Mouse (Mus musculus) heart, embryonic 14.5 days (tissue): ENCODE data around the gene Tldc1. TPM values are rescaled to one million over a fixed set of nuclear protein-coding genes. Genes with fewer than 3 reads are reported as not detected.

ENCODE experiments used
- ATAC-seq: fragments of 200-750 bp; cut with Nextera tagmentation; 2 replicates; pipeline ENCODE4 v1.8.0; 2017; ENCODE audit warnings: low read depth, moderate TSS enrichment; ENCODE audit not compliant: insufficient number of reproducible peaks, insufficient read depth, low FRiP score
- H3K27ac ChIP-seq, 2 experiments: fragments of 200-500 bp in 1 of 2; fragments of 300-500 bp in 1 of 2; sonication (generic) in 1 of 2; replicated peaks in 1 of 2; 2 replicates each; pipeline ENCODE4 v1.5.1; 2012 to 2014; ENCODE audit warnings: low read depth in 2 of 2, low read length in 2 of 2, control low read depth in 1 of 2, mild to moderate bottlenecking in 1 of 2, mixed read lengths in 1 of 2; ENCODE audit not compliant: control insufficient read depth in 1 of 2, insufficient read depth in 1 of 2
- H3K27me3 ChIP-seq: fragments of 300-500 bp; sonication (generic); 2 replicates; pipeline ENCODE4 v1.6.1; 2014; ENCODE audit warnings: mild to moderate bottlenecking, low read length, control low read depth; ENCODE audit not compliant: control insufficient read depth, insufficient read depth
- H3K36me3 ChIP-seq: fragments of 300-500 bp; sonication (generic); 2 replicates; pipeline ENCODE4 v1.6.1; 2014; ENCODE audit warnings: mild to moderate bottlenecking, control low read depth, low read length, mixed read lengths; ENCODE audit not compliant: control insufficient read depth, insufficient read depth
- H3K4me1 ChIP-seq, 2 experiments: fragments of 200-500 bp in 1 of 2; fragments of 300-500 bp in 1 of 2; sonication (generic) in 1 of 2; 2 replicates each; pipeline ENCODE4 v1.6.1; 2012 to 2014; ENCODE audit warnings: low read length in 2 of 2, control low read depth in 1 of 2, mixed read lengths in 1 of 2; ENCODE audit not compliant: control insufficient read depth in 2 of 2, insufficient read depth in 2 of 2
- H3K4me2 ChIP-seq: fragments of 300-500 bp; sonication (generic); 2 replicates; pipeline ENCODE4 v1.6.1; 2014; ENCODE audit warnings: mild to moderate bottlenecking, low read length
- H3K4me3 ChIP-seq, 2 experiments: fragments of 200-500 bp in 1 of 2; fragments of 300-500 bp in 1 of 2; sonication (generic) in 1 of 2; 2 replicates each; pipeline ENCODE4 v1.5.1; 2012 to 2014; ENCODE audit warnings: low read length in 2 of 2, mild to moderate bottlenecking in 2 of 2, control low read depth in 1 of 2, low read depth in 1 of 2, moderate library complexity in 1 of 2; ENCODE audit not compliant: control insufficient read depth in 1 of 2, insufficient read depth in 1 of 2
- H3K9ac ChIP-seq: fragments of 300-500 bp; sonication (generic); 2 replicates; pipeline ENCODE4 v1.6.1; 2014; ENCODE audit warnings: mild to moderate bottlenecking, low read length
- H3K9me3 ChIP-seq: fragments of 300-500 bp; sonication (generic); 2 replicates; pipeline ENCODE4 v1.6.1; 2016; ENCODE audit warnings: low read length, control low read depth; ENCODE audit not compliant: control insufficient read depth
- WGBS: fragments of 180-500 bp; shearing (Covaris S2); extraction: QIAGEN DNeasy Blood & Tissue Kit; methylation state at CpG from one replicate; pipeline ENCODE4 v1.1.7; 2014; 5-methylcytosine and 5-hydroxymethylcytosine counted together
- polyA plus RNA-seq: library from polyadenylated mRNA; unstranded; fragments of >200 nt; fragmentation: Nextera tagmentation; extraction: Ambion mirVana; gene quantifications from 2 replicates; pipeline ENCODE4 v1.2.1, GENCODE M21; 2014

Gene Tldc1
- polyA plus RNA-seq, 1 experiment from 2014 or later: 11.4 TPM

- ATAC-seq: no peak
- Histone ChIP-seq H3K27ac (no peak overlapping the region), H3K9ac (no peak overlapping the region), H3K4me2 (no peak overlapping the region), H3K36me3 (no peaks in the 10 kb centered on the region), H3K4me3 (no peak overlapping the region), H3K4me1 (peaks cover 5 to 9% of the 10 kb centered on the region in 2 experiments; a peak in 3 of 4 replicates), H3K27me3 (no peaks in the 10 kb centered on the region), H3K9me3 (no peaks in the 10 kb centered on the region)
- 24% methylated on average over 4 of the region's 4 CpGs for WGBS
These were observed 23.0 kb upstream of the Tldc1 start for GRCm38 (mm10) chr8:119801168-119801567.

GRCm38 (mm10) chr8:119798965-119799264 is 20.7 kb upstream of the Tldc1 start:
- 68% methylated on average over 2 of the region's 2 CpGs for WGBS
- Histone ChIP-seq H3K4me1 (peaks cover 5 to 9% of the 10 kb centered on the region in 2 experiments; a peak in 3 of 4 replicates), H3K36me3 (no peaks in the 10 kb centered on the region), H3K9ac (no peak overlapping the region), H3K4me3 (no peak overlapping the region), H3K27ac (no peak overlapping the region), H3K9me3 (no peaks in the 10 kb centered on the region), H3K4me2 (peak overlapping the region; percentile 44; the same call in 1 of the 2 replicates), H3K27me3 (no peaks in the 10 kb centered on the region)
- ATAC-seq: no peak

- Histone ChIP-seq H3K9ac (peak overlapping the region; percentile 11; the same call in 1 of the 2 replicates), H3K27me3 (no peaks in the 10 kb centered on the region), H3K36me3 (no peaks in the 10 kb centered on the region), H3K27ac (no peak overlapping the region), H3K4me2 (peak overlapping the region; percentile 44), H3K9me3 (no peaks in the 10 kb centered on the region), H3K4me1 (peaks cover 5 to 9% of the 10 kb centered on the region in 2 experiments; a peak in 3 of 4 replicates), H3K4me3 (no peak overlapping the region)
- ATAC-seq: no peak; the same call in 1 of the 2 replicates
- 12% methylated on average over 15 of the region's 15 CpGs for WGBS
These were observed 20.2 kb upstream of the Tldc1 start for GRCm38 (mm10) chr8:119798170-119798964.

GRCm38 (mm10) chr8:119795651-119796050 is 17.4 kb upstream of the Tldc1 start:
- 81% methylated on average over 3 of the region's 3 CpGs for WGBS

GRCm38 (mm10) chr8:119794689-119795088 is 16.5 kb upstream of the Tldc1 start:
- no peak for ATAC-seq
- 48% methylated on average over 7 of the region's 7 CpGs for WGBS
- H3K4me3 ChIP-seq: no peak overlapping the region
- H3K9me3 ChIP-seq: no peaks in the 10 kb centered on the region
- no peak overlapping the region for H3K4me2 ChIP-seq
- no peak overlapping the region for H3K9ac ChIP-seq
- peaks cover 14 to 21% of the 10 kb centered on the region in 2 experiments for H3K4me1 ChIP-seq
- no peaks in the 10 kb centered on the region for H3K36me3 ChIP-seq
- H3K27me3 ChIP-seq: no peaks in the 10 kb centered on the region
- H3K27ac ChIP-seq: no peak overlapping the region

More at GRCm38 (mm10) chr8:119795651-119796050, 17.4 kb upstream of the Tldc1 start:
- Histone ChIP-seq H3K27ac (no peak overlapping the region), H3K9ac (no peak overlapping the region), H3K4me3 (no peak overlapping the region), H3K36me3 (no peaks in the 10 kb centered on the region), H3K4me1 (peaks cover 14 to 21% of the 10 kb centered on the region in 2 experiments), H3K27me3 (no peaks in the 10 kb centered on the region), H3K4me2 (no peak overlapping the region), H3K9me3 (no peaks in the 10 kb centered on the region)
- no peak for ATAC-seq

GRCm38 (mm10) chr8:119791804-119792704 is 13.8 kb upstream of the Tldc1 start:
- WGBS: 42% methylated on average over 16 of the region's 16 CpGs
- peak overlapping the region; percentile 17 to 21; a peak in 3 of 4 replicates for H3K27ac ChIP-seq
- H3K36me3 ChIP-seq: no peaks in the 10 kb centered on the region
- H3K4me1 ChIP-seq: peaks cover 9 to 13% of the 10 kb centered on the region in 2 experiments
- no peak overlapping the region for H3K4me3 ChIP-seq
- ATAC-seq: no peak
- H3K27me3 ChIP-seq: no peaks in the 10 kb centered on the region
- no peak overlapping the region for H3K9ac ChIP-seq
- H3K4me2 ChIP-seq: no peak overlapping the region
- H3K9me3 ChIP-seq: no peaks in the 10 kb centered on the region

- no peaks in the 10 kb centered on the region for H3K27me3 ChIP-seq
- H3K4me2 ChIP-seq: no peak overlapping the region
- WGBS: 87% methylated on average over 7 of the region's 7 CpGs
- H3K4me3 ChIP-seq: no peak overlapping the region
- ATAC-seq: no peak
- no peak overlapping the region for H3K9ac ChIP-seq
- no peak overlapping the region for H3K27ac ChIP-seq
- H3K4me1 ChIP-seq: peaks cover 9 to 13% of the 10 kb centered on the region in 2 experiments
- no peaks in the 10 kb centered on the region for H3K36me3 ChIP-seq
- H3K9me3 ChIP-seq: no peaks in the 10 kb centered on the region
These were observed 11.4 kb upstream of the Tldc1 start for GRCm38 (mm10) chr8:119789581-119789980.
